Mouse (Mus musculus) cerebellum, adult 18-20 months (tissue): ENCODE data around the gene Ltb.

Experiments
- DNase-seq, 2 experiments: peaks; one replicate each; pipeline ENCODE4 v3.0.0; 2021

The Ltb gene

DNA sequence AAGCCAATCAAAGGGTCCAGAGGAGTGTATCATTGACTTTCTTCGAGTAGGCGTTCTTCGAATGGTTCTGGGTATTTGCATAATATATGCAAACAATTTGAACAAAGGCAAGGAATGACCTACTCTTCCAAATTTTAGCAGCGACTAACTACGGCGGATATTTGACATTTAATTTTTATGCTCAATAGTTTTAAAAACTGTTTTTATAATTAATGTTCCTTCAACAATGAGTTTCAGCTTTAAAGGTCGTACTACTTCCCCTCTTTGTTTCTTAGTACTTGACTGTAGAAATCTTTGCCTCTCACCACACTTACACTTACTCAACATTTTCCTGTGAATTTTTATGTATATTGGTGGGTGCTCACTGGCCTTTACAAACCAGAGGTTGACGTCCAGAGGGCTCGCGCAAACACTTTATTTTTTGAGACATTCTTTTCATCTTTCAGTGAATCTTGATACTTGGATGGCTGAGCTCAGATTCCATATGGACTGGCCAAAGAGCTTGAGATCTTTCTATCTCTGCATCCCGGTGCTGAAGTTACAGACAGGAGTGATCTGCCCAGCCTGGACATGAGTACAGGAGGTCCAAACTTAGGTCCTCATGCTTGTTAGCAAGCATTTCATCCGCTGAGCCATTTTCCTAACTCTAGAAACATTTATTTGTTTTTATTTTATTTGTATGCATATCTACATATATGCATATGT, 28.6 kb upstream of the Ltb start:
- DNase-seq = no peak

DNA sequence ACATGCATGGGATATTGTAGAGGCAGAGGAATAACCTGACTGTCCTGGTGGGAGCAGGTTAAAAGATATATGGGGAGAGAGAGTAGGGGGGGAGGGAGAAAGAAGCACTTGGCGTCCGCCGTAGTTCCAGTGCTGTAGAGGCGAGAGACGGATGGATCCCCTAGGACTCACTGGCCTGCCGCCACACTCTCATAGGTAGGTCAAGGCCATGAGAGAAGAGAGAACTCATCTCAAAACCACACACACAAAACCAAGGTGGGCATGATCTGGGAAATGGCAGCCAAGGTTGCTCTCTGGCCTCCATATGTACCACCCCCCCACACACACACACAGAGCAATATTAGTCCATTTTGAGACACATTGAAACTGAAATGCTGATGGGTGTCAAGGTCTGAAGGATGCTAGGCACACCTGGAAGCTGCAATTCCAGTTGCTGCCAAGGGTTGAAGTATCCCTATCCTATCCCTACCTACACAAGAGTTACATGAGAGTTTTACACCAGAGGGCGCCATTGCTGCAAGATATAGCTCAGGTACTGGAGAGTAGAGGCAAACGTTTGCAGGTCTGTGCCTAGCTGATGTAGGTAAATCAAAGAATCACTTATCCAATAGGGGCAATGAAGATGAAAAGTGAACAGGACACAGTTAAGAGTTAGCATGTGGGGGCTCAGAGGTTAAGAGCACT, 27.7 kb upstream of the Ltb start:
- peak; percentile 76 to 79 for DNase-seq

DNA sequence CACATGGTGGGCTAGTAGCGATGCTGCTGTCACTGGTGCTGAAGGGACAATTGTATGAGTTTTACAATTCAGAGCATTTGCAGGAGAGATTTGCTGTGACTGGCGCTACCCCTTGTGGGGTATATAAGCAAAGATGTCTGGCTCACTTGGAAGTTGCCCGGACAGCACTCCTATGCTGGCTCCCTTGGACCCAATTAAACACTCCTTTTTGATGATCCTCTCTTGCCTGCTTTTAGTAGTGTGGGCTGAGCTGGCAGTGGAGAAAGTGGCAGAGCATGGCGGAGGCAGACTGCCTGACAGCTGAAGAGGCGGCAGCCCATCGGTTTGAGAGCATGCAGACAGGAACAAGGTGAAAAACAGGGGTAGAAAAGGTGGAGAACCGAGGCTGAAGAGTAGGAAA, 26.4 kb upstream of the Ltb start:
- DNase-seq = no peak

DNA sequence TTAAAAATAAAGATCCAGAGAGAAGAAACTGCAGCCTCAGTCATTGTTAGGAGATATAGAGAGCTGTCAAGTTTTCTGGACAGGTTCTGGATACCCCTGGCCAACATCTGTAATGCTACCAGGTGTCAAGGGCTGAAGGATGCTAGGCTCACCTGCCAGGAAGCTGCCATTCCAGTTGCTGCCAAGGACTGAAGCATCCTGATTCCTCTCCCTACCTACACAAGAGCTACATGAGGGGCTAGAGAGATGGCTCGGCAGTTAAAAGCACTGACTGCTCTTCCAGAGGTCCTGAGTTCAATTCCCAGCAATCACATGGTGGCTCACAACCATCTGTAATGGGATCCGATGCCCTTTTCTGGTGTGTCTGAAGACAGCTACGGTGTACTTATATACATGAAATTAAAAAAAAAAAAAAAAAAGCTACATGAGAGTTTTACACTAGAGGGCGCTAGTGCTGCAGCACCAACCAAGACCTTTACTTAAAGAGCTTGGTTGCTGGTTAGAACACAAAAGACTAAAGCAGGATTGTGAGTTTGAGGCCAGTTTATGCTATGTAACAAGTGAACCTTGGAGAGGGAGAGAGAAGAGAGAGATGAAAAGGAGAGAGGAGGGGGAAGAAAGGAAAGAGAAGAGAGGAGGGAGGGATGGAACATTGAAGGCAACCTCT, 25.6 kb upstream of the Ltb start:
- DNase-seq = peak; percentile 32 to 51

DNA sequence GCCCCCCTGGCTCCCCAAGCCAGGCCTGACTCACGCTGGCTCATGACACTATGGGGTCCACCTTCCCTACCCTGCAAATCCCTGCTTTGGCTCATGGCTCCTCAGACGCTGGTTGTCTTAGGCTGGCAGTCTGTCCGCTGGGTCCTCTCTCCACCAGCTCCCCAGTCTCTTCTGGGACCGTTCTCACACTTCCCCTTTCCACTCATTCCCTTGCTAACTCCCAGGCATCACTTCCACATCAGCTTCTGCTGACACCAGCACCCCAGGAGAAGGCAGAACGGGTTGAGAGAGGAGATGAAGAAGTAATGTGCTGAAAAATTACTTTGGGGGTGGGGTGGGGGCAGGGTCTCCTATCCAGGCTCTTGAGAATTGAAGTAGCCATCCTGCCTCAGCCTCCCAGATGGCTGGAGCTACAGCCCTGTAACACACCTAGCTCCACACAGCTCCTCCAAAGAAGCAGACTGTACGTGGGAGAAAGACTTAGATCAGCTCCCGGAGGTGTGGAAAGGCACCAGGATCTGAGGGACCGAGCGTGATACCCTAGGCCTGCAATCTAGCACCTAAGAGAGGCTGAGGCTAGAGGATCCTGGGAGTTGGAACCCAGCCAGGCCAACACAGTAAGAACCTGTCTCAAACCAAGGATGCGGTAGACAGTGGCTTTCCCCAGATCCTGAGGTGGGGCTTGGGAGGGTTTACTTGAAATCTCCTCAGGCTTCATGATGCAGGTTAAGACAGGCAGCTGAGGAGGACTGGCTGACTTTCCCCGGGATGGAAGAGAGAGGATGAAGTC, 21.6 kb upstream of the Ltb start:
- DNase-seq = no peak

DNA sequence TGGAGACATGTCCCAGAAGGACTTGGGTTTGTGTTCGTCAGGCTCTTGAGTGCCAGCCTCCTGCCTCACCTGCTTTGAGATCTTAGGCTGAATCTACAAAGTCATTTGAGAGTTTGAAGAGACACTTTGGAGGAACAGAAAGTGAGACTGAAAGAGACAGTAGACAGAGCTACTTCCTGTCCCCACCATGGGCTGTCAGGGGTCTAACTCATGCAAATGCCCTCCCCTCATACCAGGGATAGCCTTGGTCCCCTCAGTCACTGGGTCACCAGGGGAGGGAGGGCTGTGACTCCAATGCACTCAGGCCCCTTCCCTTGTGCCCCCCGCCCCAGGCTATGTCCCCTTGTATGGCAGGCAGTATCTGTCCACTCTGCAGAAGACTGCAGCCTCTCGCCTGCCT, 20.9 kb upstream of the Ltb start:
- DNase-seq = no peak

DNA sequence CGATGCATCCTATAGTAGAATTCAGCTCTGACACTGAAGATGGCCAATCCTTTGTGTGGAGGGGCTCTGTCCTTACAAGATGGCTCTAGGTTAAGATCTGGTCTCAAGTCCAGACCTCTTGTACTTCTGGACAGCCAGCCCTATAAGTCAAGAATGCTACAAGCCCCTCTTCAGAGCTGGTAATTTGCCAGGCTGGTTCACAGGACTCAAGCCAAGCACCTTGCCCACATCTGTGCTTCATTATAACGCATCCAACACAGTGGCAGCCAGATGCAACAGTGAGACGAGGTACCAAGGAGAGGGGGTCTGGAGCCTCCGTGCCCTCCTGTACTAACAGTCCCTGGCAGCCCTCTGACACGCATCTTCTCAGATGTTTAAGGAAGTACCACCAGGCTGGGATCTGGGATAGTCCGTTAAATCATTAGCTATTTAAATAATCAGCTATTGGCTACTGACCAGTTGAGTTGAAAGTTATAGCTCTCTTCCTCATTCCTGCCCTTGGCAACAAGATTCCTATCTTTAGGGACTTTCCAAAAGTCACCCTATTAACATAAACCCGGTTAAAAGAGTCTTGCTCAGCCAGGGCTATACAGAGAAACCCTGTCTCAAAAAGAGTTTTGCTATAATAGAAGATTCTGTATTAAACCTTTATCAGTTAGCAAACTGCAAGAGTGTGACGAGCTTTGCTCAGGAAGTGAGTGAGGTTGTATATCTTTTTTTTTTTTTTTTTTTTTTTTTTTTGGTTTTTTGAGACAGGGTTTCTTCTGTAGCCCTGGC, 19.9 kb upstream of the Ltb start:
- DNase-seq = no peak

DNA sequence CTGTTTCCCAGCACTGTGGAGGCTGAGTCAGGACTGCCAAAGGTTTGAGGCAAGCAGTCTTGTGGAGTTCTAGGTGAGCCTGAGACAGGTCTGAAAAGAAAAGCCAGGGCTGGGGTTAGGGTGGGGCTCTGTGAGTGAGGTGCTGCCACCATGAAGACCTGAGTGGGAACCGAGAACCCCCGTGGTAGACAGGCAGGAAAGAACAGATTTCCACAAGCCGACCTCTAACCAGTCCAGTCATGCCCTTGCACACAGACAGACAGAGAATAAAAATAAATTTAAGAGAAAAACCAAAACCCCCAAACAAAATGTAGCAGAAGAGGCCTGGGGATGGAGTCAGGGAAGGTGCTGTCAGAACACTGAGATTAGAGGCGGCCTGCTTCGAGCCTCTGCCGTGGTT, 18.9 kb upstream of the Ltb start:
- DNase-seq = no peak

DNA sequence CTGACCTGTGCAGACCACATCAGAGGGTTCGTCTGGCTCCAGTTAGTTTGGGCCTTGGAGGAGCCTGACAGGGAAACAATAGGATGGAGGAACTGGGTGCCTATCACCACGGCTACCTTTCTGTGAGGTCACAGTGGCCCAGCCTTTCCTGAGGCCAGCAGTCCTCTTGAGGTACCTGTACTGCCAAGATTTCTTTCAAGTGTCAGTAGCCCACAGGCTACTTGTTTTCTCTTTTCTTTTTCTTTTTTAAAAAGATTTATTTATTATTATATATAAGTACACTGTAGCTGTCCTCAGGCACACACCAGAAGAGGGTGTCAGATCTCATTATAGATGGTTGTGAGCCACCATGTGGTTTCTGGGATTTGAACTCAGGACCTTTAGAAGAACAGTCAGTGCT, 18.3 kb upstream of the Ltb start, which contains the start of gene Aif1:
Gene Aif1 (minus strand): TSS at position 101 of the 400 bp plus-strand sequence.
- no peak for DNase-seq

DNA sequence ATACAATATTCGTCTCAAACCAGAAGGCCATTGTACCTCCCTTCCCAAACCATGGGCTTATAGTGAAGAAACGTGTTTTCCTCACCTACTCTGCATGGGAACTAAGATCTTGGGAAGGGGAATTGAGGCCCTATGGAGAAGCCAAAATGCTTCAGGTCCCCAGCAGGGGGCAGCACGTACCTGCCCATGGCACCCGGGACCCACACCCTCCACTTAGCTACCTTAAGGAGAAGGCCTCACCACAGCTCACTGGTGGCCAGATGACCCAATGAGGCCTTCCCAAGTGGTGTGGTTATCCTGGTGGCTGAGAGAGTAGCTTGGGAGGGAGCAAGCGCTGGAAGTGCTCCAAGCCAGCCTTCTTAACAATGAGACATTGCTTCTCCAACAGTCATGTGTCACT, 15.7 kb upstream of the Ltb start:
- peak in 1 of 2 experiments; percentile 35 for DNase-seq

DNA sequence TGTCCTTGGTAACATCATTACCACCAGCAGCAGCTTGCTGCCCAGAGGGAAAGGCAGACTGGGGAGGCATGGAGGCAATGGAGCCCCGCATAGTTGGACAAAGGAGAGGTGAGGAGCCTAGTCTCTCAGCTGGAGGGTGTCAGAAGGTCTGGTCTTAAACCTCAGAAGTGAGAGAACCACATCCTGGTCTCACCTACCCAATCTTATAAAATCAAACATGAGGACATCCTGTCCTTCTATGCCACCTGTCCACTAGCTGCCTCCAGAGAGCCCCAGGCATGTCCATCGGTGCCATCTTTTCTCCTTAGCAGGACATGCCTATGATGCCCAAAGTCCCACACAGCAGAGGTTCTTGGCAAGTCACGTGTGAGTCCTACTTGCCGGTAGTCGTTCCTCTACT, 14.1 kb upstream of the Ltb start:
- DNase-seq = no peak

DNA sequence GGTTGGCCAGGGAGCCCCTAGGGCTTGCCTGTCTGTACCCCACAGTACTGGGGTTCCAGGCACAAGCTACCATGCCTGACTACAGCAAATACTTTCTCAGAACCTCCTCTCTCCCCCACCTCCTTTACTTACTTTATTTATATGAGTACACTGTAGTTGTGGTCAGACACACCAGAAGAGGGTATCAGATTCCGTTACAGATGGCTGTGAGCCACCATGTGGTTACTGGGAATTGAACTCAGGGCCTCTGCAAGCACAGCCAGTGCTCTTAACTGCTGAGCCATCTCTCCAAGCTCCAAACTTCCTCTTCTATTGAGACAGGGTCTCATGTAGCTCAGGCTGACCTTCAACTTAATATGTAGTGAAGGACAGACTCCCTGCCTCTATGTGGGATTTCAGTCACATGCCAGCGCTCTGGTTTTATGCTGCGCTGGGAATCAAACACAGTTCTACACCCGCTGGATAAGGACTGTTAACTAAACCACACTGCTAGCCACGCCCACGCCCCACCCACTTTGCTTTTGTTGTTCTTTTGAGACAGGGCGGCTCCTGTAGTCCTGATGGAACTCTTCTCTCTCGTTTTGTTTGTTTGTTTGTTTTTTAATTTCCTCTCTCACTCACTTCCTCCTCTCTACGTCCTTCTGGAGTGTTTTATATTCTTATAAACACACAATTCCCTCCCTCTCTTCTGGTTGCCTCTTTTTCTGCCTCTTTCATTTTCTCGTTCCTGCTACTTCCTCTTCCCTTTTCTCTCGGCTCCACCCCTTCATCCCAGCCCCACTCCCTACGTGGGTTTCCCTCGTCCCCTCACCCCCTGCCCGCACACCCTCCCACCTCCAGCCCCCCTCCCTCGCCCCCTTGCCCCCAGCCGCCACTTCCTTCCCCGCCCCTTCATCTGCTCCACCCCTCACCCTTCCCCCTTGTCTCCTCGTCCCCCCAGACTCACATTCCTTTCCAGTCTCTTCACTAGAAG, 8.3 kb upstream of the Ltb start:
- no peak for DNase-seq

DNA sequence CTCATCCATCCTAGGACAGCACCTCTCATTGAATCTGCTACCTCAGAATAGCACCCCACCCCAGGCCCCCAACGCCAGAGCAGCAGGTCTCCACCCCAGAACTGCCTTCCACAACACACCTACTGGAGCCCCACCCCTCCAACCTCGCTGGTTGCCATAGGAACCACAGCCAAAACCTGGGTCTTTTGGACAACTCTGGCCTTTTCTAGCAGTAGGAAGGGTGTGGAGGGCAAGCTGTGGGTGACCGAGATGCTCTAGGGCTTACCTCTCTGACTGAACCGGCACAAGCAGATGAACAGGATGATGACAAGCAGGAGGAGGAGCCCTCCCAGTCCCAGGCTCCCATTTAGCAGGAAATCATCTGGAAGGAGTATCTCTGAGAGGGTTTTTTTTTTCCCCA, 7.6 kb upstream of the Ltb start:
- DNase-seq = no peak

DNA sequence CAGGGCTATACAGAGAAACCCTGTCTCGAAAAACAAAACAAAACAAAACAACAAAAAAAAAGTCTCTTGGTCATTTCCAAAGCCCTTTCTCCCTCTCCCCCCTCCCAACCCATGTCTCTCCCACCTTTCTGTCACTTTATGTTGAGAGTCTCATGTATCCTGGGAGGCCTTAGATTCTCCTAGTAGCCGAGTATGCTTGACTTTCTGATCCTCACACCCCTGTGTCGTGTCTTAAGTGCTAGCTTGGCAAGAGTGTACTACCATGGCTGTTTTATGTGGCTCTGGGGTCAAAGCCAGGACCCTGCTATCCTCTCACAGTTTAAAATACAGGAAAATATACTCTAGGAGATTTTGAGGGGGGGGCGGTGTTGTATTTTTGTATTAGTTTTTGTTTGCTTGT, 6.9 kb upstream of the Ltb start:
- no peak for DNase-seq

DNA sequence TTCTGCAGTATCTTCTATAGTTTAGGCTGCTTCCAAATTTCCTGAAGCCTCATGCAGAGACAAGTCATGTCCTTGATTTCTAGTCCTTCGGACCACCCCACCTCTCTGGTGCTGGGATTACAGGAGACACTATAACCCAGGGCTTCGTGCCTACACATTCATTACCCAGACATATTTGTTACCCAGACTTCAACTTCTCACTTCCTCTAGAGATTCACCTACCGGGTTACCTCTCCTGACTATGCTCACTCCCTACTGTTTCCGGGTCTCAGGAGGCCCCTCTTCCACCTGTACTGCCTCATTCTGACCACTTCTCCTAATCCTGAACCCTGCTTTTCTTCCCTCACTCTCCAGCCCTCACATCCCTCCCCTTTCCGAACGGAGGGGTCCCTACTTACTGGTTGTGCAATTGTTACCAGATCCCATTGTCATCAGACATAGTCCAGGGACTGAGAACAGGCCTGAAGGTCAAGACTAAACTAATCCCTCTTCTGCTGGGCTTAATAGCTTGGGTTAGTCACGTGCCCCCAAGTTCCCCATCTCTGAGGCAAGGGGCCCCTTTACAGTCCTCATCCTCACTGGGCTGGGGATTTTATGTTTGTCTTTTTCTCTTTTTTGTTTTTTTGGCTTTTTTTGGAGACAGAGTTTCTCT, 6.2 kb upstream of the Ltb start, which contains the start of gene Lst1:
Gene Lst1 (minus strand): TSS at position 481 of the 652 bp plus-strand sequence.
- no peak for DNase-seq

DNA sequence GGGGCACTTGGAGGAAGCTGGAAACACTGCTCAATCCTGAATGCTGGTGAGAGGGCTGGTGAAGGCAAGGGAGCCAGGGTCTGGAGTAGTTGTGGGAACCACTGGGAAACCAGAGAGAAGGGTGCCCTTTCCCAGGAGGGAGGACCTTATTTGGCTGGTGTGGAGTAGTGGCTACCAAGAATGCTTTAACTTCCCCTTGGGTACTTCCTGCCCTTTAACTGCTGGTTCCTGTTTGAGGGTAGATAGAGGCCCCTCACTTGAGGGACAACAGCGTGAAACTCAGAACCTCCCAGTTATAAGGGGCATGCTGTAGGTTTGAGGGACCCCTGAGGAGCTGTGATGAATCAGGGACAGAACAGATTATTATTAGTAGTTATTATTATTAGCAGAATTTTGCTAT, 5.1 kb upstream of the Ltb start:
- no peak for DNase-seq

DNA sequence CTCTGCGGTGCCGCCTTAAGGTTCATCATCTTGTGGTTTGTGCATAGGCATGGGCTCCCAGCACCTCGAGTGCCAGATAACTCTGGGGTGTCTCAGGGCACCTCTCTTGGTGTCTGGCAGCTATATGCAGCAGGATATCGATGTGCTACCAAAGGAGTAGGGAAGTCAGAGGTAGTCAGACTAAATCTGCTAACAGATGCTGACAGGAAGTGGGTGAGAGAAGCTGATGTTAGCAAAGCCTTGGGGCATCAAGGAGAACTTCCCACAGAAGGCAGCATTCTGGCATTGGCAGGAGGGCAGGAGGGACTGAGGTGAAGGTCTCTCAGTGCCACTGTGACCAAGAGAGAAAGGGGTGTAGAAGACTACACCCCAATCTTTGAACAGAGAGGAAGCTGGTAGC, 4.1 kb upstream of the Ltb start:
- no peak for DNase-seq

DNA sequence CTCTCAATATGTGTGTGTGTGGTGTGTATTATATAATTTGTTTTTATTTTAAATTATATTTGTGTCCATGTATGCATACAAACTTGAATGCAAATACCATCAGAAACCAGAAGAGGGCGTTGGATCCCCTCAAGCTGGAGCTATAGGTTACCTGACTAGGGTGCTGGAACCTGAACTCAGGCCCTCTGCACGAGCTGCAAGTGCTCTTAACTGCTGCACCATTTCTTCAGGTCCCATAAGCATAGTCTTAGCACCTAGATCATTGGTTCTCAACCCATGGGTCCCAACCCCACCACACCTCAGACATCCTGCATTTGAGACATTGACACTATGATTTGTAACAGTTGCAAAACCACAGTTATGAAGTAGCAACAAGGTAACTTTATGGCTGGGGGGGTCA, 2.5 kb upstream of the Ltb start:
- DNase-seq = no peak

DNA sequence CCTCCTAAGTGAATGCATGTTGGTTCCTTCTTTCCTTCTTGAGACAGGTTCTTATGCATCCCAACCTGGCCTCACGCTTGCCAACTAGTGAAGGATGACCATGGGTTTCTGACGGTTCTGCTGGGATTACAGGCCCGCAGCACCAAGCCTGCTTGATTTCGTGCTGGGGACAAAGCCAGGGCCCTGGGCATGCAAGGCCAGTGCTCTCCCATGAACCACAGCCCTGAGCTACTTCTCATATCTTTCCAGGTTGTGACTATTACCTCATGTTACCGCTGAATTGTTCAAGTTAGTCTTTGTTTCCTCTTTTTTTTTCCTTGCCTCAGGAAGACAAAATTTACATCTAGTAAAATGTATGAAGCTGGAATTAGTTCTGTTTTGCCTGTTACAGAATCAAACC, 1.3 kb upstream of the Ltb start:
- no peak for DNase-seq

DNA sequence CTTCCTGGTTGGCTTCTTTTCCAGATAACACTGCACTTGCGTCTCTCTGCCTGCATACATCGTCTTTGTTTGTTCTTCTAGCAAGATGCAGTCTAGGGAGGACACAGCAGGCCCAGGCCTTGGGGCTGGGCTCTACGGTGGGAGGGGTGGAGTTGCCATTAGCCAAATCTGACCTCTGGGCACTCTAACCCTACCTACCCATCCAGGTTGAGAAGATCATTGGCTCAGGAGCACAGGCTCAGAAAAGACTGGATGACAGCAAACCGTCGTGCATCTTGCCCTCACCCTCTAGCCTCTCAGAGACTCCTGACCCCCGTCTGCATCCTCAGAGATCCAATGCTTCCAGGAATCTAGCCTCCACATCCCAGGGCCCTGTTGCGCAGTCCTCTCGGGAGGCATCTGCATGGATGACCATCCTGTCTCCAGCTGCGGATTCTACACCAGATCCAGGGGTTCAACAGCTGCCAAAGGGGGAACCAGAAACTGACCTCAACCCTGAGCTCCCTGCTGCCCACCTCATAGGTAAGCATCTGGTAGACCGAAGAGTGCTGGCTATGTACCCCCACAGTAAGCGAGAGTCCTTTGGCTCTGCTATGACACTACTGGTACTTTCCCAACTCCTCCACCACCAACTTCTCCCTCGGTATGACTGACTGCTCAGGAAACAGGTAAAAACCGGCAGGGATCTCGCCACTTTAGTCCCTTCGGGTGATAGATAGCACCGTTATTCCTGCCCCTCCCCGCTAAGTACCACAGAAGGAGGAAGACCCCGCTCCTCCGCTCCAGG, 798 bp downstream of the Ltb start:
- no peak for DNase-seq
